Mouse (Mus musculus) thymus, adult 2 months (tissue): ENCODE data around the gene Grk3. TPM values are rescaled to one million over a fixed set of nuclear protein-coding genes. Genes with fewer than 3 reads are reported as not detected.

Experiments
- DNase-seq: peaks from one replicate; pipeline ENCODE4 v3.0.0; 2021
- H3K27ac ChIP-seq: fragments of 200-500 bp; 2 replicates; pipeline ENCODE4 v1.5.1; 2012; ENCODE audit warnings: low read length, control low read depth; ENCODE audit not compliant: control insufficient read depth, insufficient read depth
- H3K27me3 ChIP-seq: fragments of 200-500 bp; 2 replicates; pipeline ENCODE4 v1.6.1; 2012; ENCODE audit warnings: mild to moderate bottlenecking, low read length, moderate library complexity, mixed read lengths; ENCODE audit not compliant: control insufficient read depth, insufficient read depth
- H3K36me3 ChIP-seq: fragments of 200-500 bp; 2 replicates; pipeline ENCODE4 v1.6.1; 2012; ENCODE audit warnings: mild to moderate bottlenecking, low read length, moderate library complexity; ENCODE audit not compliant: control insufficient read depth, insufficient read depth
- H3K4me1 ChIP-seq: fragments of 200-500 bp; replicated peaks from 2 replicates; pipeline ENCODE4 v1.6.1; 2012; ENCODE audit warnings: low read length; ENCODE audit not compliant: control insufficient read depth, insufficient read depth
- H3K4me3 ChIP-seq: fragments of 200-500 bp; 2 replicates; pipeline ENCODE4 v1.5.1; 2012; ENCODE audit warnings: mild to moderate bottlenecking, low read length, control low read depth, moderate library complexity; ENCODE audit not compliant: control insufficient read depth, insufficient read depth
- CTCF ChIP-seq: fragments of 200-500 bp; IDR thresholded peaks from 2 replicates; pipeline ENCODE4 v1.5.1; 2012; ENCODE audit warnings: mild to moderate bottlenecking, control low read depth, low read length, moderate library complexity, borderline replicate concordance; ENCODE audit not compliant: control insufficient read depth, poor library complexity, insufficient read depth; ENCODE audit errors: extremely low read depth
- POLR2A ChIP-seq: fragments of 200-500 bp; IDR thresholded peaks from 2 replicates; pipeline ENCODE4 v1.6.1; 2012; ENCODE audit warnings: mild to moderate bottlenecking, low read length, control low read depth, moderate library complexity; ENCODE audit not compliant: control insufficient read depth, poor library complexity, insufficient read depth; ENCODE audit errors: extremely low read depth
- WGBS: fragments of 180-500 bp; shearing (Covaris S2); methylation state at CpG from one replicate; pipeline ENCODE4 v1.1.7; 2018; 5-methylcytosine and 5-hydroxymethylcytosine counted together
- polyA plus RNA-seq: library from polyadenylated mRNA; depleted of rRNA; stranded (reverse); fragments of >200 nt; gene quantifications from 2 replicates; pipeline ENCODE4 v1.2.3, GENCODE M21; 2012

The Grk3 gene
- polyA plus RNA-seq, 1 experiment: 10.0 TPM

- Histone ChIP-seq H3K4me1 (no peaks in the 10 kb centered on the region; the same call in 1 of the 2 replicates), H3K36me3 (no peaks in the 10 kb centered on the region), H3K4me3 (no peak overlapping the region), H3K27ac (no peak overlapping the region), H3K27me3 (no peaks in the 10 kb centered on the region)
- 95% methylated on average over 5 of the region's 5 CpGs for WGBS
- DNase-seq: no peak
- TF ChIP-seq POLR2A: no peak
Measured at GRCm38 (mm10) chr5:112931901-112932300, 83.7 kb downstream of the Grk3 start.

GRCm38 (mm10) chr5:112928201-112928881 is 87.2 kb downstream of the Grk3 start:
- no peak overlapping the region for H3K4me3 ChIP-seq
- no peak for TF ChIP-seq CTCF
- no peak for TF ChIP-seq POLR2A
- no peak for DNase-seq
- no peaks in the 10 kb centered on the region for H3K36me3 ChIP-seq
- H3K27ac ChIP-seq: no peak overlapping the region
- H3K27me3 ChIP-seq: no peaks in the 10 kb centered on the region
- no peaks in the 10 kb centered on the region for H3K4me1 ChIP-seq
- WGBS: 93% methylated on average over 10 of the region's 10 CpGs

DNA sequence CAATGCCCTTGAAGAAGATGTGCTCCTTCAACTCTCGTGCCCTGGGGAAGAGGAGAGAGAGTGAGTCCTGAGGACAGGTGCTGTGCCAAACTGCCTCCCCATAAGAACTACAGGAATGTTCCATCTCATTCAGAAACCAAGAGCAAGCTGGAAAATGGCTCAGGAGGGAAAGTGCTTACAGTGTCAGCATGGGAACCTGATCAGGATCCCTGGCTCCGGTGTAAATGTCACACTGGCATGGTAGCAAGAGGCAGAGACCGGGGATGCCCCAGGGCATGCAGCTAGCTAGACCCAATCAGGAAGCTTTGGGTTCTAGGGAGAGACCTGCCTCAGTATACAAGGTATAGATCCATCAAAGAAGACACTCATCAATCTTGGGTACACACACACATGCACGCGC is 90.2 kb downstream of the Grk3 start:
- no peak for TF ChIP-seq CTCF

GRCm38 (mm10) chr5:112924806-112925205 is 90.8 kb downstream of the Grk3 start:
- H3K27me3 ChIP-seq: no peaks in the 10 kb centered on the region
- no peaks in the 10 kb centered on the region for H3K4me1 ChIP-seq
- no peak overlapping the region for H3K4me3 ChIP-seq
- 93% methylated on average over 8 of the region's 8 CpGs for WGBS
- no peak for DNase-seq
- H3K36me3 ChIP-seq: no peaks in the 10 kb centered on the region
- H3K27ac ChIP-seq: no peak overlapping the region
- TF ChIP-seq CTCF: no peak
- no peak for TF ChIP-seq POLR2A

More for the DNA sequence above, 90.2 kb downstream of the Grk3 start:
- WGBS: 96% methylated on average over 5 of the region's 5 CpGs
- Histone ChIP-seq H3K4me3 (no peak overlapping the region), H3K27me3 (no peaks in the 10 kb centered on the region), H3K27ac (no peak overlapping the region), H3K36me3 (no peaks in the 10 kb centered on the region), H3K4me1 (no peaks in the 10 kb centered on the region)
- no peak for DNase-seq

DNA sequence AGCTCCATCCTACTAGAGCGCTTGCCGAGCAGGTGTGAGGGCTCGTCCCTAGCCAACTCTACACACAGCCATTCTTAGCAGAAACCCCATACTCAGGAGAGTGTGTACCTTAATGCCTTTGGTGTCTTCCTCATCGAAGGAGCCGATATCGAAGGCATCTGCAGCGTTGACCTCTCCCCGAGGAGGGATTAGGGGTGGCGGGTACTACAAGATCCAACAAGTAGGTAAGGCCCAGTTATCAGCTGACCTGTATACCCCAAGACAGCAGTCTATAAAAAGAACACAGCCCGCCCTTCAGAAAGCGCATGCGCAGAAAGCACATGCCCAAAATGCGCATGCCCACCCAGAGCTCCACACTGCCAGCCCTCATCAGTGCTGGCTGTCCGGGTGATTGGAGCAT is 91.8 kb downstream of the Grk3 start:
- DNase-seq: no peak
- H3K36me3 ChIP-seq: no peaks in the 10 kb centered on the region
- H3K4me1 ChIP-seq: no peaks in the 10 kb centered on the region
- no peaks in the 10 kb centered on the region for H3K27me3 ChIP-seq
- WGBS: 97% methylated on average over 14 of the region's 14 CpGs
- TF ChIP-seq CTCF (no peak), POLR2A (no peak)
- H3K27ac ChIP-seq: no peak overlapping the region
- H3K4me3 ChIP-seq: no peak overlapping the region

DNA sequence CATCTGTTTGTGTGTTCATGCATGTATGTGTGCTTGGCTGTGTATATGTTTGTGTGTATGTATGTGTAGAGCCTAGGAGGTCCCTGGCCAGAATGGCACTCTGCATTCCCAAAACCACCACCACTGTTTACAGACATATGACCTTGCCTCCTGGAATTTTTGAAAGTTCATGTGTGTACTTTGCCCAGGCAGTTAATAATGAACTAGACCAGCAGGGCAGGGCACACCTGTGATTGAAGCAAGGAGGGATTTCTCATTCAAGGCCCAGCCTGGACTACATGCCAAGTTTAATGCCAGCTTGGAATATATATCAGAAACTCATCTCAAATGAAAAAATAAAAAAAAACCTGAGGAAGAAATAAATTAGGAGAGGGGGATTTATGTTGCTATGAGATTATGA is 93.7 kb downstream of the Grk3 start:
- Histone ChIP-seq H3K4me3 (no peak overlapping the region), H3K27me3 (no peaks in the 10 kb centered on the region), H3K27ac (no peak overlapping the region), H3K4me1 (no peaks in the 10 kb centered on the region), H3K36me3 (no peaks in the 10 kb centered on the region)
- TF ChIP-seq CTCF (no peak), POLR2A (no peak)
- DNase-seq: no peak

DNA sequence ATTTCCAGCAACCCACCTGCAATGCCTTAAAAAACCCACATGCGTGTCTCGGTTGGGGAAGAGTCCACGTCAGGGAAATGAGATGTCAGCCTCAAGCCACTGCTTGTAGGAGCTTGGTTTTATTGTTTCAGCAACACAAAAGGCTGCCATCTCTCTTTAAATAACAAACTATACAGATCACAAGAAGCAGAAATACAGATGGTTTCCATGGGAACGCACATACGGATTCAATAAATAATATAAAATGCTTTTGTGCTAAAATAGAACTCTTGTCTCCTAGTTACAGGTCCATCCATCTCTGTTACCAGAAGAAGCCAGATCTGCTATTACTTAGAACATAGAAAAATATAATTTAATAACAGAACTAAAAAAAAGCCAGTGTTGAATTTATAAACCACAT is 105.2 kb downstream of the Grk3 start:
- no peak for DNase-seq
- H3K27me3 ChIP-seq: no peaks in the 10 kb centered on the region
- WGBS: 93% methylated on average over 5 of the region's 5 CpGs
- no peak overlapping the region for H3K27ac ChIP-seq
- H3K4me1 ChIP-seq: no peaks in the 10 kb centered on the region
- no peak overlapping the region for H3K4me3 ChIP-seq
- TF ChIP-seq CTCF (no peak), POLR2A (no peak)
- H3K36me3 ChIP-seq: no peaks in the 10 kb centered on the region
